Mouse (Mus musculus): ENCODE measurements around the gene Cdh13. TPM values are rescaled to one million over a fixed set of nuclear protein-coding genes. Genes with fewer than 3 reads are reported as not detected.

Gene Cdh13
- polyA plus RNA-seq, 1 experiment, result 56.6 TPM

DNA sequence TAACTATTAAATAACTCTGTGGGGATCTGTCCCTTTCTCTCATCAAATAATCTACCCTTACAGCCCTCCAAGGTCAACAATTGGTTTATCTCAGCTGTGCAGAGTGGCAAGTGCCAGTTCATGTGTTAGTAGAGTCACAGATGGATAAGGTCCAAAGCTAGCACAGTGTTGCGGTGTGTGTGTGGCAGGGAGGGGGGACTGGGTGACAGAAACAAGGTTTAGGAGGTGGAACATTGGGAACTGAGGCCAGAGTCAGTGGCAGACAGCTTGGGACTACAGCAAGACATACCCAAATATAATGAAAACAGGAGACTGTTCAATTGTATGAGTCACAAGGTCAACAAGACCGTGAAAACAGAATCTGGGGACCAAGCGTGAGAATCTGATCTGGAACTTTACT, 171.7 kb downstream of the Cdh13 start:
- Histone ChIP-seq H3K4me2 (ENCODE audit: low read depth) (no peak overlapping the region), H3K79me2 (ENCODE audit: control insufficient read depth, insufficient read depth) (no peaks in the 10 kb centered on the region), H3K4me3 (no peak overlapping the region), H3K27me3 (ENCODE audit: control insufficient read depth, insufficient read depth, insufficient read length) (no peaks in the 10 kb centered on the region), H3ac (ENCODE audit: control insufficient read depth, insufficient read length) (no peak overlapping the region), H3K36me3 (ENCODE audit: control insufficient read depth, insufficient read depth) (no peaks in the 10 kb centered on the region)
- no peak for TF ChIP-seq CEBPB (IDR thresholded peaks at IDR 0.05; ENCODE audit: insufficient read depth, poor library complexity, severe bottlenecking)
- no peak for TF ChIP-seq MYOG (IDR thresholded peaks at IDR 0.05; ENCODE audit: control insufficient read depth in 1 of 3, insufficient read depth in 1 of 3, insufficient read length in 2 of 3, low read depth in 2 of 3)
- TF ChIP-seq REST (IDR thresholded peaks at IDR 0.05; ENCODE audit: insufficient read depth, insufficient read length), result no peak
- no peak for TF ChIP-seq SRF (IDR thresholded peaks at IDR 0.05; ENCODE audit: control insufficient read depth, insufficient read length, low read depth)
- TF ChIP-seq USF1 (IDR thresholded peaks at IDR 0.05; ENCODE audit: low read depth), result no peak
- no peak for TF ChIP-seq POLR2A (IDR thresholded peaks at IDR 0.05; ENCODE audit: insufficient read length, low read depth)
- no peak for TF ChIP-seq POLR2AphosphoS2 (IDR thresholded peaks at IDR 0.05; ENCODE audit: insufficient read length, low read depth)
- no peak for TF ChIP-seq MAX (IDR thresholded peaks at IDR 0.05; ENCODE audit: low read depth)
- TF ChIP-seq TCF3 (IDR thresholded peaks at IDR 0.05; ENCODE audit: insufficient read length, low read depth), result no peak
- no peak for TF ChIP-seq TCF12 (IDR thresholded peaks at IDR 0.05; ENCODE audit: insufficient read depth, poor library complexity, severe bottlenecking)
- no peak for TF ChIP-seq E2F4 (IDR thresholded peaks at IDR 0.05; ENCODE audit: insufficient read depth)

DNA sequence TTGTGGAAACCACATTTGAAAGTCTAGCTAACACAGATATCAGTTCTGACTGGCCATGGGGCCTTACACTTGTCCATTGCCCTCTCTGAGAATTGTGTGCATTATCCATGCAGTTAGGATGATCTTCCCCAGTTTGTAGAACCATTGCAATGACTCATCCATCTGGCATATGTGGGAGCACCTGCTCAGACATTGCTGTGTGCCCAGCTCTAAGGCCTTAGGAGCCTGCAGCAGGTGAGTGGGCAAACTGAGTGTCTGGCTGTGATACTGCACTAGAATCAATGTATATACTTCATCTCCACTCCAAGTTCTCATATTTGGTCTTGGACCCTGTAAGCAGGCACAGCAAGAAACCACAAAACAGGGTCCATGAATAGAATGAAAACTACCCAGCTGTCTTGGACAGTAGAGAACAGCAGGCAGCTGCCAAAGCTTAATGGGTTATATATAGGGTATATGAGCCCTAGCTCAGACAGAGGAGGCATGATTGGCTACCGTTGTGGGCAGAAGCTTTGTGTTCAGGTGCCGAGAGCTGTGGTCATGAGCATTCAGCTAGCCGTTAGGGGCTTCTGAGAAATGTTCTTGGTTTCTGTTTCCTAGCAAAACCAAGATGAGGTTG, 181.9 kb downstream of the Cdh13 start:
- Histone ChIP-seq H3K27me3 (ENCODE audit: control insufficient read depth, insufficient read depth, insufficient read length) (no peaks in the 10 kb centered on the region), H3K79me2 (ENCODE audit: control insufficient read depth, insufficient read depth) (no peaks in the 10 kb centered on the region), H3ac (ENCODE audit: control insufficient read depth, insufficient read length) (no peak overlapping the region), H3K4me3 (no peak overlapping the region), H3K36me3 (ENCODE audit: control insufficient read depth, insufficient read depth) (no peaks in the 10 kb centered on the region), H3K4me2 (ENCODE audit: low read depth) (peak overlapping the region; percentile 40)
- peak; percentile 54 for TF ChIP-seq TCF12 (IDR thresholded peaks at IDR 0.05; ENCODE audit: insufficient read depth, poor library complexity, severe bottlenecking)
- no peak for TF ChIP-seq POLR2AphosphoS2 (IDR thresholded peaks at IDR 0.05; ENCODE audit: insufficient read length, low read depth)
- TF ChIP-seq TCF3 (IDR thresholded peaks at IDR 0.05; ENCODE audit: insufficient read length, low read depth), result no peak
- peak in 1 of 3 experiments; percentile 75 for TF ChIP-seq MYOG (IDR thresholded peaks at IDR 0.05; ENCODE audit: control insufficient read depth in 1 of 3, insufficient read depth in 1 of 3, insufficient read length in 2 of 3, low read depth in 2 of 3)
- peak; percentile 14 to 60 (median 21) for TF ChIP-seq MYOD1 (IDR thresholded peaks at IDR 0.05; ENCODE audit: control insufficient read depth in 1 of 3, insufficient read length in 2 of 3, low read depth in 2 of 3)
- no peak for TF ChIP-seq USF1 (IDR thresholded peaks at IDR 0.05; ENCODE audit: low read depth)

DNA sequence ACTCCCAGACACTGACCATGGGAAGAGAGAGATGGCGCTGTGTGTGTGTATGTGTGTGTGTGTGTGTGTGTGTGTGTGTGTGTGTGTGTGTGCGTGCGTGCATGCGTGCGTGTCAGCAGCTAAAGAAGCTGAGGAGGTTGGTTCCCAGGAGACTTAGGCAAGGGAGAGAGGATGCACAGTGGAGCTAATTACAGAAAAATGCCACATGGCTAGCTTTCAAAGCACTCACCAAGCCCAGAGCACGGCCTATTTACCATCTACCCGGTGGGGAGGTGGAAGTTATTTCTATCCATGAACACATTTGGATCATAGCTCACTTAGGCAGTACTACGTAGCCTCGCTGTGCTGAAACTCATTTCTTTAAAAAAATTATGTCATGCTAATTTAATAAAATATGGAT, 194.1 kb downstream of the Cdh13 start:
- Histone ChIP-seq H3K4me3 (no peak overlapping the region), H3ac (ENCODE audit: control insufficient read depth, insufficient read length) (no peak overlapping the region), H3K36me3 (ENCODE audit: control insufficient read depth, insufficient read depth) (no peaks in the 10 kb centered on the region), H3K27me3 (ENCODE audit: control insufficient read depth, insufficient read depth, insufficient read length) (no peaks in the 10 kb centered on the region), H3K4me2 (ENCODE audit: low read depth) (no peak overlapping the region), H3K79me2 (ENCODE audit: control insufficient read depth, insufficient read depth) (no peaks in the 10 kb centered on the region)
- TF ChIP-seq CEBPB (IDR thresholded peaks at IDR 0.05; ENCODE audit: insufficient read depth, poor library complexity, severe bottlenecking) (no peak), MYOG (IDR thresholded peaks at IDR 0.05; ENCODE audit: control insufficient read depth in 1 of 3, insufficient read depth in 1 of 3, insufficient read length in 2 of 3, low read depth in 2 of 3) (no peak), SRF (IDR thresholded peaks at IDR 0.05; ENCODE audit: control insufficient read depth, insufficient read length, low read depth) (no peak), TCF3 (IDR thresholded peaks at IDR 0.05; ENCODE audit: insufficient read length, low read depth) (no peak), POLR2A (IDR thresholded peaks at IDR 0.05; ENCODE audit: insufficient read length, low read depth) (no peak), USF1 (IDR thresholded peaks at IDR 0.05; ENCODE audit: low read depth) (no peak), MAX (IDR thresholded peaks at IDR 0.05; ENCODE audit: low read depth) (no peak), POLR2AphosphoS2 (IDR thresholded peaks at IDR 0.05; ENCODE audit: insufficient read length, low read depth) (no peak), REST (IDR thresholded peaks at IDR 0.05; ENCODE audit: insufficient read depth, insufficient read length) (no peak), E2F4 (IDR thresholded peaks at IDR 0.05; ENCODE audit: insufficient read depth) (no peak), MYOD1 (IDR thresholded peaks at IDR 0.05; ENCODE audit: control insufficient read depth in 1 of 3, insufficient read length in 2 of 3, low read depth in 2 of 3) (no peak), TCF12 (IDR thresholded peaks at IDR 0.05; ENCODE audit: insufficient read depth, poor library complexity, severe bottlenecking) (no peak)

- no peak overlapping the region for H3K4me3 ChIP-seq
- TF ChIP-seq MYOG (IDR thresholded peaks at IDR 0.05; ENCODE audit: control insufficient read depth in 1 of 3, insufficient read depth in 1 of 3, insufficient read length in 2 of 3, low read depth in 2 of 3) (no peak), TCF12 (IDR thresholded peaks at IDR 0.05; ENCODE audit: insufficient read depth, poor library complexity, severe bottlenecking) (no peak), E2F4 (IDR thresholded peaks at IDR 0.05; ENCODE audit: insufficient read depth) (no peak), REST (IDR thresholded peaks at IDR 0.05; ENCODE audit: insufficient read depth, insufficient read length) (no peak), MAX (IDR thresholded peaks at IDR 0.05; ENCODE audit: low read depth) (no peak), CEBPB (IDR thresholded peaks at IDR 0.05; ENCODE audit: insufficient read depth, poor library complexity, severe bottlenecking) (no peak), USF1 (IDR thresholded peaks at IDR 0.05; ENCODE audit: low read depth) (no peak), TCF3 (IDR thresholded peaks at IDR 0.05; ENCODE audit: insufficient read length, low read depth) (no peak), POLR2AphosphoS2 (IDR thresholded peaks at IDR 0.05; ENCODE audit: insufficient read length, low read depth) (no peak), MYOD1 (IDR thresholded peaks at IDR 0.05; ENCODE audit: control insufficient read depth in 1 of 3, insufficient read length in 2 of 3, low read depth in 2 of 3) (no peak), POLR2A (IDR thresholded peaks at IDR 0.05; ENCODE audit: insufficient read length, low read depth) (no peak), SRF (IDR thresholded peaks at IDR 0.05; ENCODE audit: control insufficient read depth, insufficient read length, low read depth) (no peak)
- H3K79me2 ChIP-seq (ENCODE audit: control insufficient read depth, insufficient read depth), result no peaks in the 10 kb centered on the region
- no peaks in the 10 kb centered on the region for H3K36me3 ChIP-seq (ENCODE audit: control insufficient read depth, insufficient read depth)
- H3K4me2 ChIP-seq (ENCODE audit: low read depth), result no peak overlapping the region
- no peak overlapping the region for H3ac ChIP-seq (ENCODE audit: control insufficient read depth, insufficient read length)
- no peaks in the 10 kb centered on the region for H3K27me3 ChIP-seq (ENCODE audit: control insufficient read depth, insufficient read depth, insufficient read length)
Observed at GRCm38 (mm10) chr8:118488735-118489134, 205.2 kb downstream of the Cdh13 start.

Measured in myocyte (in vitro differentiated cells).